Mouse (Mus musculus): Measurements from ENCODE around the gene Gm5426. TPM values are rescaled to one million over a fixed set of nuclear protein-coding genes. Genes with fewer than 3 reads are reported as not detected.

Gm5426 gene
- polyA plus RNA-seq, 1 experiment, result not detected

GRCm38 (mm10) chr10:96181883-96182628 lies 45.7 kb downstream of the Gm5426 start:
- peaks cover 99% of the 10 kb centered on the region for H3K4me1 ChIP-seq
- peak overlapping the region; percentile 77 for H3K4me3 ChIP-seq (replicated peaks)
- H3K36me3 ChIP-seq (replicated peaks; ENCODE audit: low read length), result peaks cover 18% of the 10 kb centered on the region
- peaks cover 4% of the 10 kb centered on the region; the same call in 1 of the 2 replicates for H3K9me3 ChIP-seq
- H3K27me3 ChIP-seq (replicated peaks), result no peaks in the 10 kb centered on the region
- no peak for TF ChIP-seq FLI1 (IDR thresholded peaks at IDR 0.05; ENCODE audit: low read length)
- TF ChIP-seq GATA1 (IDR thresholded peaks at IDR 0.05; ENCODE audit: borderline replicate concordance, low read length), result no peak

- Histone ChIP-seq H3K4me1 (peaks cover 93% of the 10 kb centered on the region), H3K36me3 (replicated peaks; ENCODE audit: low read length) (peaks cover 21% of the 10 kb centered on the region), H3K27me3 (replicated peaks) (no peaks in the 10 kb centered on the region), H3K9me3 (peaks cover 4% of the 10 kb centered on the region; the same call in 1 of the 2 replicates), H3K4me3 (replicated peaks) (no peak overlapping the region)
- TF ChIP-seq FLI1 (IDR thresholded peaks at IDR 0.05; ENCODE audit: low read length) (no peak), GATA1 (IDR thresholded peaks at IDR 0.05; ENCODE audit: borderline replicate concordance, low read length) (no peak)
Observed at GRCm38 (mm10) chr10:96185026-96185425, 48.6 kb downstream of the Gm5426 start.

GRCm38 (mm10) chr10:96185601-96186000 lies 49.2 kb downstream of the Gm5426 start:
- TF ChIP-seq FLI1 (IDR thresholded peaks at IDR 0.05; ENCODE audit: low read length) (no peak), GATA1 (IDR thresholded peaks at IDR 0.05; ENCODE audit: borderline replicate concordance, low read length) (no peak)
- H3K4me3 ChIP-seq (replicated peaks), result no peak overlapping the region
- H3K27me3 ChIP-seq (replicated peaks), result no peaks in the 10 kb centered on the region
- peaks cover 4% of the 10 kb centered on the region; the same call in 1 of the 2 replicates for H3K9me3 ChIP-seq
- H3K36me3 ChIP-seq (replicated peaks; ENCODE audit: low read length), result peaks cover 21% of the 10 kb centered on the region
- H3K4me1 ChIP-seq, result peaks cover 93% of the 10 kb centered on the region

Other genes with a start within 250 kb of the Gm5426 start
- gene Eea1, start 196.0 kb upstream of the Gm5426 start, polyA plus RNA-seq (2012; ENCODE audit: insufficient read depth, low replicate concordance), result 2.4 and 3.5 TPM in 2 replicates